Mouse (Mus musculus) bone marrow macrophage, adult 2 months (primary cell): ENCODE measurements at regions not wholly inside any gene's neighbourhood (a gene's known extent, or its start where the extent isn't known, plus 50 kb on each side); places are given as distances from the start of the nearest gene placed in this dataset.

Experiments used
- H3K27ac ChIP-seq: 2 replicates; pipeline ENCODE4 v1.5.1; 2012; ENCODE audit warnings: low read depth, low read length; ENCODE audit not compliant: insufficient read depth
- H3K4me1 ChIP-seq: 2 replicates; pipeline ENCODE4 v1.6.1; 2012; ENCODE audit warnings: low read length; ENCODE audit not compliant: control insufficient read depth, insufficient read depth
- H3K4me3 ChIP-seq: 2 replicates; pipeline ENCODE4 v1.5.1; 2012; ENCODE audit warnings: mild to moderate bottlenecking, low read length, moderate library complexity; ENCODE audit not compliant: insufficient read depth
- CTCF ChIP-seq: IDR thresholded peaks from 2 replicates; pipeline ENCODE4 v1.5.1; 2012; ENCODE audit warnings: low read depth, mild to moderate bottlenecking, low read length, moderate library complexity
- POLR2A ChIP-seq: IDR thresholded peaks from 2 replicates; pipeline ENCODE4 v1.6.1; 2012; ENCODE audit warnings: mild to moderate bottlenecking, low read depth, low read length, borderline replicate concordance

- Histone ChIP-seq H3K4me3 (no peak overlapping the region), H3K4me1 (peaks cover 20% of the 10 kb centered on the region), H3K27ac (peak overlapping the region; percentile 19; the same call in 1 of the 2 replicates)
- no peak for TF ChIP-seq POLR2A
- no peak for TF ChIP-seq CTCF
These were observed 76.0 kb upstream of the Btg1 start for GRCm38 (mm10) chr10:96540828-96541227.

GRCm38 (mm10) chr10:96545312-96545711 lies 71.5 kb upstream of the Btg1 start:
- H3K4me3 ChIP-seq, result no peak overlapping the region
- no peak overlapping the region for H3K27ac ChIP-seq
- peaks cover 29% of the 10 kb centered on the region for H3K4me1 ChIP-seq
- no peak for TF ChIP-seq POLR2A
- no peak for TF ChIP-seq CTCF

GRCm38 (mm10) chr10:96545761-96546388 lies 70.9 kb upstream of the Btg1 start:
- TF ChIP-seq POLR2A (no peak), CTCF (no peak)
- Histone ChIP-seq H3K4me1 (peaks cover 29% of the 10 kb centered on the region), H3K27ac (no peak overlapping the region), H3K4me3 (no peak overlapping the region)

GRCm38 (mm10) chr10:96549651-96550050 lies 67.2 kb upstream of the Btg1 start:
- H3K27ac ChIP-seq, result peak overlapping the region; percentile 67
- TF ChIP-seq POLR2A, result no peak
- H3K4me1 ChIP-seq, result peaks cover 18% of the 10 kb centered on the region
- H3K4me3 ChIP-seq, result no peak overlapping the region

GRCm38 (mm10) chr10:96550266-96550665 lies 66.5 kb upstream of the Btg1 start:
- H3K27ac ChIP-seq, result peak overlapping the region; percentile 67
- no peak overlapping the region for H3K4me3 ChIP-seq
- H3K4me1 ChIP-seq, result peaks cover 18% of the 10 kb centered on the region
- TF ChIP-seq CTCF (no peak), POLR2A (no peak)

GRCm38 (mm10) chr10:96557336-96557735 lies 59.5 kb upstream of the Btg1 start:
- no peak for TF ChIP-seq POLR2A
- no peak for TF ChIP-seq CTCF
- no peak overlapping the region for H3K27ac ChIP-seq
- H3K4me3 ChIP-seq, result no peak overlapping the region
- H3K4me1 ChIP-seq, result peaks cover 6% of the 10 kb centered on the region

GRCm38 (mm10) chr10:96565343-96565742 lies 51.5 kb upstream of the Btg1 start:
- Histone ChIP-seq H3K4me3 (no peak overlapping the region), H3K27ac (no peak overlapping the region), H3K4me1 (peaks cover 2% of the 10 kb centered on the region; the same call in 1 of the 2 replicates)
- no peak for TF ChIP-seq POLR2A
- no peak for TF ChIP-seq CTCF
